Mouse (Mus musculus): ENCODE measurements around the gene Daw1. TPM values are rescaled to one million over a fixed set of nuclear protein-coding genes. Genes with fewer than 3 reads are reported as not detected.
A peak's percentile ranks its signal among the peaks of the same experiment; 100 is the strongest.

Gene Daw1
- polyA plus RNA-seq, 1 experiment from 2014 or later: 1.5 TPM

DNA sequence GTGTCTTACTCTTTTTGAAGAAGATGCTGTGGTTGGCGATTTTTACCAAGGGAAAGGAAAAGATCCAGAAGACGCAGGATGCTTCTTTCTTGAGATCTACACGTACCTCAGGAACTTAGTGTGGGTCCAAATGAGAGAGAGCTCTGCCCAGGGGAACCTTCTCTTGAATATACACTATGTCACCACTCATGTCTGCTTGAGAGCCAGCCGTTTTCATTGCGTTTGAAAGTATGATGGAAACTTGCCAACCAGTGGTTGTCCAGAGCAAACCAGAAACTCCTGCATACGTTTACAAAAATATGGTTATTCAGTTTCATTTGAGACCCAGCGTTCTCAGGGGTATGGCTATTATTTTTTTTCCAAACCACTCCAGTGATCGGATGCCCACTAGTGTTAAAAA, 18.0 kb upstream of the Daw1 start:
- WGBS: 70% methylated on average over 8 of the region's 8 CpGs
- Histone ChIP-seq H3K27ac (replicated peaks) (no peak overlapping the region), H3K9me3 (replicated peaks) (no peaks in the 10 kb centered on the region), H3K9ac (no peak overlapping the region), H3K36me3 (no peaks in the 10 kb centered on the region), H3K4me1 (no peaks in the 10 kb centered on the region), H3K27me3 (no peaks in the 10 kb centered on the region), H3K4me3 (replicated peaks) (no peak overlapping the region), H3K4me2 (replicated peaks) (no peak overlapping the region)
- no peak for ATAC-seq (ENCODE audit: insufficient number of reproducible peaks, low FRiP score, low TSS enrichment, low read depth)

DNA sequence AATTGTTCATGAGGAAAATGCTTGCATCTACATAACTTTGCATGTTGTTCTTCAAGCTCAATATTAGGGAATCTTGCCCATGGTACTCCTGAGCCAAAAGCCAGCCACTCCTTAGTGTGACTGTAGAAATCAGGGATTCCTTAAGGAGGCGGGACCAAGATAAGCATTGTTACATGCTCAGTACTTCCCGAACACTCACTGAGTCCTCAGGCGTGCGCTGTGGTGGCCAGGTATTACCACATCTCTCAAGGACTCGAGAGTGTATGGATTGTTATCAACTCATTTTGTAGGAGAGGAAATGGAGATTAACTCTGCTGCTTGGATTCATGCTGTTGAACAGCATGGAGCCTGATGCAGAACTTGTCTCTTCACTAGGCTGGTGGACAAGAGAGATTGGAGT, 17.5 kb upstream of the Daw1 start:
- no peak overlapping the region for H3K4me2 ChIP-seq (replicated peaks)
- H3K36me3 ChIP-seq: no peaks in the 10 kb centered on the region
- H3K27me3 ChIP-seq: no peaks in the 10 kb centered on the region
- no peaks in the 10 kb centered on the region for H3K4me1 ChIP-seq
- H3K27ac ChIP-seq (replicated peaks): no peak overlapping the region
- WGBS: 80% methylated on average over 5 of the region's 5 CpGs
- no peak for ATAC-seq (ENCODE audit: insufficient number of reproducible peaks, low FRiP score, low TSS enrichment, low read depth)
- no peak overlapping the region for H3K9ac ChIP-seq
- no peak overlapping the region for H3K4me3 ChIP-seq (replicated peaks)
- H3K9me3 ChIP-seq (replicated peaks): no peaks in the 10 kb centered on the region

DNA sequence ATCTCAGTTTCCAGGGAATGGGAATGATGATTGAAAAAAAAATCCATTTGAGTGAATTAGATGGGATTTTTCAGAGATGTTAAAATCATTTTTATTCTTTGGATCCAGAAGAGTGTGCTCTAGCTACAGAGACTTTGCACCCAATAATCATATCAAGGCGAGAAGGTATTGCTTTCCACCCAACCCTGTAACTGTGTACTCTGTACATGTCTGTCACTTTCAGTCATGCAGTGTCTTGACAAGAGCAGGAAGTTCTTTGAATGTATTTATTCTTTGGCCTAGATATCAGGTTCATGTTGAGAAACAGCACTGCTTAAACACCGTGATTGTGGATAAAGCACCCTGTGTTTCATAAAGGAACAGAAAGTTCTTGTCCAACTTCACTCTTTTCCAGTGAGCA, 13.0 kb upstream of the Daw1 start:
- Histone ChIP-seq H3K36me3 (no peaks in the 10 kb centered on the region), H3K27ac (replicated peaks) (no peak overlapping the region), H3K4me1 (no peaks in the 10 kb centered on the region), H3K27me3 (no peaks in the 10 kb centered on the region), H3K9ac (no peak overlapping the region), H3K4me3 (replicated peaks) (no peak overlapping the region), H3K4me2 (replicated peaks) (no peak overlapping the region), H3K9me3 (replicated peaks) (no peaks in the 10 kb centered on the region)
- no peak for ATAC-seq (ENCODE audit: insufficient number of reproducible peaks, low FRiP score, low TSS enrichment, low read depth)
- whole genome bisulfite sequencing: 75% methylated on average over 2 of the region's 2 CpGs

DNA sequence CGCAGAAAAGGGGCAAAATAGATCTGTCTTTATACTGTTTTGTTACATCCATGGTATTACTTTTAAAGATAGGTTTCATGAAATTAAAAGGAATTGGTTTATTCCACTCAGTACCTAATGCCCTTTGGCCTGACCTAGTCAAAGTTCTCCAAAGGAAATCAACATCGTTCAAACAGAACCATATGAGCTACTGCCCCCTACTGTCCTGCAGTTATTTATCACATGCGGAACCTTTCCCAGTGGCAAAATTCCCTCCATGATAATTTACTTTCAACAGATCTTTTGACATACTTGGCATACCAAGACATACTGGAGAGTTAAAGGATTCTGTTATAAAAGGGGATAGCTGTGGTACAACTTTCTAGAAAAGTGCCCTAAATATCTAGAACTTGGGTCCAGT, 9.3 kb upstream of the Daw1 start:
- H3K4me2 ChIP-seq (replicated peaks): no peak overlapping the region
- H3K27me3 ChIP-seq: no peaks in the 10 kb centered on the region
- H3K4me1 ChIP-seq: no peaks in the 10 kb centered on the region
- H3K4me3 ChIP-seq (replicated peaks): no peak overlapping the region
- no peak overlapping the region for H3K27ac ChIP-seq (replicated peaks)
- WGBS: 61% methylated on average over 3 of the region's 3 CpGs
- no peaks in the 10 kb centered on the region for H3K36me3 ChIP-seq
- no peak for ATAC-seq (ENCODE audit: insufficient number of reproducible peaks, low FRiP score, low TSS enrichment, low read depth)
- no peaks in the 10 kb centered on the region for H3K9me3 ChIP-seq (replicated peaks)
- H3K9ac ChIP-seq: no peak overlapping the region

DNA sequence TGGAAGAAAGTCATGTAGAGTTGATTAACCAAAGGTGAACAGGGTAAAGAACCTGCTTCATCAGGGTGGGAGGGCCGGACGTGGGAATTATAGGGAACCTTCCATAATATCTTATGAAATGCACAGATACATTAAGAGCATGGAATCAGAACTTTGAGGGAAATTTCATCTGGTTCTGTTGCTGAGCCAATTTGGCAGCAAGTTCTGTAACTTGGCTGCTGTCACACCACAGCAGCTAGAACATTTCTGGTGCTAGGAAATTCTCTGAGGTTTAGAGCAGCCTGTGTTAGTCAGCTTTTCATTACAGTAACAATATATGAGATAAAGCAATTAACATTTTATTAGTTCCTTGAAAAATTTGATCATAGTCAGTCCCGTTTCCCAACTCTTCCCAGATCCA, 6.6 kb upstream of the Daw1 start:
- Histone ChIP-seq H3K4me3 (replicated peaks) (no peak overlapping the region), H3K27ac (replicated peaks) (no peak overlapping the region), H3K36me3 (no peaks in the 10 kb centered on the region), H3K4me2 (replicated peaks) (no peak overlapping the region), H3K27me3 (no peaks in the 10 kb centered on the region), H3K4me1 (no peaks in the 10 kb centered on the region), H3K9me3 (replicated peaks) (no peaks in the 10 kb centered on the region), H3K9ac (no peak overlapping the region)
- no peak for ATAC-seq (ENCODE audit: insufficient number of reproducible peaks, low FRiP score, low TSS enrichment, low read depth)
- 76% methylated on average over 3 of the region's 3 CpGs for WGBS

DNA sequence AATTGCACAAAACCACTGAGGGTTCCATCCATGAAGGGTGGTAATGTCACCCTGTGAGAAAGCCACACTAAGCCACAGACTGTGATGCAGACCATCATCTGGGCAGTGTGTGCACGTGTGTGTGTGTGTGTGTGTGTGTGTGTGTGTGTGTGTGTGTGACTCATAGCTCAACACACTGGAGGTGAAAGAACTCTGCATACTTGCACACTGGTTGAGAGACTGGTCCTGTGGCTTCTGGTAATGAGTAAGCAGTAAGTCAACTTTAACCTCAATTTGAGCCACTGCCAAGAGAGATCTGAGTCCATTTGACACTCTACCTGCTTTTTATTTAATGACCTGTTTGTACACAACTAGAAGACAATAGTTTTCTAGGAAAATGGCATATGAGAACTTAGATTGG, 2.7 kb upstream of the Daw1 start:
- no peak for ATAC-seq (ENCODE audit: insufficient number of reproducible peaks, low FRiP score, low TSS enrichment, low read depth)
- 50% methylated on average over 1 of the region's 1 CpGs for WGBS
- no peak overlapping the region for H3K4me2 ChIP-seq (replicated peaks)

DNA sequence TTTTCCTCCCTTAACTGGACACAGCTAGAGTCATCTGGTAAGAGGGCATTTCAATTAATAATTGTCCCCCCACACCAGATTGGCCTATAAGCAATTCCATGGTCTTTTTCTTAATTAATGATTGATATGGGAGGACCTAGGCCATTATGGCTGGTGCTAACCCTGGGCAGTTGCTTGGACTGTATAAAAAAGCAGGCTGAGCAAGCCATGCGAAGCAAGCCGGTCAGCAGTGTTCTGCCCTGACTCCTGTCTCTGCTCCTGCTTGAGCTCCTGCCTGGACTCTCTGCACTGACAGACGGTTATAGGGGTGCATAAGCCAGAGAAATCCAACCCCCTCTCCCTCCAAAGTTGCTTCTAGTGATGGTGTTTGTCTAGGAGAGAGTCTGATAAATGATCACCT, 2.1 kb downstream of the Daw1 start:
- ATAC-seq (ENCODE audit: insufficient number of reproducible peaks, low FRiP score, low TSS enrichment, low read depth): no peak
- 82% methylated on average over 3 of the region's 3 CpGs for WGBS
- H3K4me2 ChIP-seq (replicated peaks): no peak overlapping the region

More for the DNA sequence above, 2.7 kb upstream of the Daw1 start:
- Histone ChIP-seq H3K27me3 (no peaks in the 10 kb centered on the region), H3K4me3 (replicated peaks) (no peak overlapping the region), H3K36me3 (no peaks in the 10 kb centered on the region), H3K9me3 (replicated peaks) (no peaks in the 10 kb centered on the region), H3K27ac (replicated peaks) (no peak overlapping the region), H3K4me1 (no peaks in the 10 kb centered on the region), H3K9ac (no peak overlapping the region)

DNA sequence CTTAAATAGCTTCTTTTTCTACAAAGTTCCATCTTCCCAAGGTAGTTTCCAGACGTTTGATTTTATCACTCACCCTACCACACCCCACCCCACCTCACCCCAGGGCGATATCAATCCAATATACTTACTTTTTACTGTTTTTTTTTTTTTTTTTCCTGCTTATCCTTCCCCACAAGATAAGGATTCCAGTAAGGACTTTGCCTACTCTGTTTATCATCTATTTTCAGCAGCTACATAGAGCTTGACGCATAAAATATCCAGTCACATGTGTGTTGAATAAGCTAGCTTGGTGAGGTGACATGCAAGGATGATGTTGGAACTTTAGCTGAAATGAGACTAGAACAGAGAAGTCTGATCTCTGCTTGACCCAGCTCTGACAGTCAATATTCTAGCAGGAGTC, 4.5 kb downstream of the Daw1 start:
- no peaks in the 10 kb centered on the region for H3K27me3 ChIP-seq
- no peak overlapping the region for H3K4me3 ChIP-seq (replicated peaks)
- no peaks in the 10 kb centered on the region for H3K9me3 ChIP-seq (replicated peaks)
- no peak overlapping the region for H3K9ac ChIP-seq
- ATAC-seq (ENCODE audit: insufficient number of reproducible peaks, low FRiP score, low TSS enrichment, low read depth): no peak
- H3K36me3 ChIP-seq: no peaks in the 10 kb centered on the region
- WGBS: 66% methylated on average over 3 of the region's 3 CpGs
- no peaks in the 10 kb centered on the region for H3K4me1 ChIP-seq
- H3K4me2 ChIP-seq (replicated peaks): no peak overlapping the region
- H3K27ac ChIP-seq (replicated peaks): no peak overlapping the region

More for the DNA sequence above, 2.1 kb downstream of the Daw1 start:
- no peak overlapping the region for H3K27ac ChIP-seq (replicated peaks)
- no peaks in the 10 kb centered on the region for H3K36me3 ChIP-seq
- no peaks in the 10 kb centered on the region for H3K27me3 ChIP-seq
- no peak overlapping the region for H3K4me3 ChIP-seq (replicated peaks)
- no peaks in the 10 kb centered on the region for H3K4me1 ChIP-seq
- H3K9ac ChIP-seq: no peak overlapping the region
- H3K9me3 ChIP-seq (replicated peaks): no peaks in the 10 kb centered on the region

DNA sequence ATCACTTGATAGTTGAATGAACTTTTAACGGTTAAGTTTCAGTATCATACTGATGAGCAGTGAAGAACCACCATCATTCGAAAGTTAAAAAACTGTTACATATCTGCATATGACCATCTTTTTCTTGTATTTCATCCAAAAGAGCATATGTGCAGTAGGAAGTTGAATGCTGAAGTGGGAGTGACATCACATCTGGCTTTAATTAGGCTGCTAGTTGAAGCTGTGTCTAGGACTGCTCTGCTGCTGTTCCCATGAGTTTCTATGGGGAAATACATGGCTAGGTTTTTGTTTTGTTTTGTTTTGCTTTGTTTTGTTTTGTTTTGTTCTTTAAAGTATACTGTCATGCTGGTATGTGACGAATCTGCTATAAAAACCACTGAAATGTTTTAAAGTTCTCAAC, 9.6 kb downstream of the Daw1 start:
- Histone ChIP-seq H3K4me1 (no peaks in the 10 kb centered on the region), H3K36me3 (no peaks in the 10 kb centered on the region), H3K9ac (no peak overlapping the region), H3K4me2 (replicated peaks) (no peak overlapping the region), H3K27ac (replicated peaks) (no peak overlapping the region), H3K27me3 (no peaks in the 10 kb centered on the region), H3K9me3 (replicated peaks) (no peaks in the 10 kb centered on the region), H3K4me3 (replicated peaks) (no peak overlapping the region)
- ATAC-seq (ENCODE audit: insufficient number of reproducible peaks, low FRiP score, low TSS enrichment, low read depth): 0 out of 2 replicates have a peak, but pooled peaks have one; percentile 63
- WGBS: 45% methylated on average over 3 of the region's 3 CpGs

DNA sequence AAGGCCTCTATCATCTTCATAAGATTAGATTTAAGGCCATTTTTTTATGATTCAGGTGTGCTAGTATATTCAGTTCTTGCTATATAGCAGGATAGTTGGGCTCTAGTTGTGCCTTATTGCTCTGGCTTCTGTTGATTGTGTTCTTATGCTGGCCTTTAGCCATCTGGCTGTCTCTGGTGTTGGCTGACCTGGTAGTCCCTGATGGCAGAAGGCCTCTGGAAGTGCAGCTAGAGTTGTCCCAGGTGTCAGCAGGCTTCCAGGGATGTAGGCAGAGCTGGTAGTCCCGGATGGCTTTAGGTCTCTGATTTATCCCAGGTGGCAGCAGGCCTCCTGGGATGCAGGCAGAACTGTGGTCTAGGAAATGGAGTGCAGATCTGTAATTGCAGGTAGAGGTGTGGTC, 16.4 kb downstream of the Daw1 start:
- H3K4me3 ChIP-seq (replicated peaks): no peak overlapping the region
- H3K9me3 ChIP-seq (replicated peaks): no peaks in the 10 kb centered on the region
- ATAC-seq (ENCODE audit: insufficient number of reproducible peaks, low FRiP score, low TSS enrichment, low read depth): no peak
- H3K4me2 ChIP-seq (replicated peaks): no peak overlapping the region
- H3K4me1 ChIP-seq: no peaks in the 10 kb centered on the region
- no peak overlapping the region for H3K9ac ChIP-seq
- 77% methylated on average over 1 of the region's 1 CpGs for WGBS
- no peak overlapping the region for H3K27ac ChIP-seq (replicated peaks)
- no peaks in the 10 kb centered on the region for H3K27me3 ChIP-seq
- no peaks in the 10 kb centered on the region for H3K36me3 ChIP-seq

DNA sequence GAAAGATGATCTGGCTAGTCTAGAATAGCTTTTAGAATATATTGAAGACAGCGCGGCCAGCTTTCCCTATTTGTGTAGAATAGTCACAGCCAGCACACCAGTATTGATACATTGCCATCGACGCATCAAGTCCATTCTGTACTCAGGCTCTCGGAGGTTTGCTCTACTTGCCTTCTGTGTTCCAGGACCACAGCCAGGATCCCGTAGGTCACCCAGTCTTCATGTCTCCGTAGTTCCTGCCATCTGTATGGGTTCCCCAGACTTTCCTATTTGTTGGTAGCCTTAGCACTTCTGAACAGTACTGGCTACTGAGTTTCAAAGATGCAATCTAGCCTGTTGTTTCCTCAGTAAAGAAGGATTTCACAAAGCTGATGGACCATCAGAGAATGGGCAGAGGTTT, 20.0 kb downstream of the Daw1 start:
- Histone ChIP-seq H3K4me2 (replicated peaks) (no peak overlapping the region), H3K9me3 (replicated peaks) (no peaks in the 10 kb centered on the region), H3K27me3 (no peaks in the 10 kb centered on the region), H3K9ac (no peak overlapping the region), H3K27ac (replicated peaks) (no peak overlapping the region), H3K4me3 (replicated peaks) (no peak overlapping the region), H3K36me3 (no peaks in the 10 kb centered on the region), H3K4me1 (no peaks in the 10 kb centered on the region)
- WGBS: 82% methylated on average over 7 of the region's 7 CpGs
- no peak for ATAC-seq (ENCODE audit: insufficient number of reproducible peaks, low FRiP score, low TSS enrichment, low read depth)

DNA sequence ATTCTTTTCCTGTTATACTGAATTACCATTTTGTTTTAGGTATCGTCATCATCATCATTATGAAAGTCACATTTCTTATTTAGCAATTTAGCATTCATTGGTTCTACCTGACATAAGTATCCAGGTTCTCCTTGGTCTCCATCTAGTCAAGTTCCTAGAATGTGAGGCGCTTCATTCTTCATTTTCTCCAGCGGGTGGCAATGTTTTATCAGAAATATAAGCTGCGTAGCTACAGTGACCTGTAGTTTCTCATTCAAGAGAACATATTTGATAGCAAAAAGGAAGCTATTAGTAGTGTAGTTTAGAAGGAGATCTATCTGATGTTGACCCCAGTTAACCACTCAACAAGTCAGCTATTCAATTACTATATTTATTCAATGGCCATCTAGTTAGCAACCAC, 21.9 kb downstream of the Daw1 start:
- WGBS: 64% methylated on average over 4 of the region's 4 CpGs
- H3K4me2 ChIP-seq (replicated peaks): no peak overlapping the region
- no peaks in the 10 kb centered on the region for H3K9me3 ChIP-seq (replicated peaks)
- no peaks in the 10 kb centered on the region for H3K27me3 ChIP-seq
- H3K9ac ChIP-seq: no peak overlapping the region
- H3K4me1 ChIP-seq: no peaks in the 10 kb centered on the region
- H3K4me3 ChIP-seq (replicated peaks): no peak overlapping the region
- no peak overlapping the region for H3K27ac ChIP-seq (replicated peaks)
- no peaks in the 10 kb centered on the region for H3K36me3 ChIP-seq
- ATAC-seq (ENCODE audit: insufficient number of reproducible peaks, low FRiP score, low TSS enrichment, low read depth): no peak

Data from embryonic facial prominence, embryonic 15.5 days (tissue).